Mouse (Mus musculus): ENCODE measurements around the gene Gstt4.

DNA sequence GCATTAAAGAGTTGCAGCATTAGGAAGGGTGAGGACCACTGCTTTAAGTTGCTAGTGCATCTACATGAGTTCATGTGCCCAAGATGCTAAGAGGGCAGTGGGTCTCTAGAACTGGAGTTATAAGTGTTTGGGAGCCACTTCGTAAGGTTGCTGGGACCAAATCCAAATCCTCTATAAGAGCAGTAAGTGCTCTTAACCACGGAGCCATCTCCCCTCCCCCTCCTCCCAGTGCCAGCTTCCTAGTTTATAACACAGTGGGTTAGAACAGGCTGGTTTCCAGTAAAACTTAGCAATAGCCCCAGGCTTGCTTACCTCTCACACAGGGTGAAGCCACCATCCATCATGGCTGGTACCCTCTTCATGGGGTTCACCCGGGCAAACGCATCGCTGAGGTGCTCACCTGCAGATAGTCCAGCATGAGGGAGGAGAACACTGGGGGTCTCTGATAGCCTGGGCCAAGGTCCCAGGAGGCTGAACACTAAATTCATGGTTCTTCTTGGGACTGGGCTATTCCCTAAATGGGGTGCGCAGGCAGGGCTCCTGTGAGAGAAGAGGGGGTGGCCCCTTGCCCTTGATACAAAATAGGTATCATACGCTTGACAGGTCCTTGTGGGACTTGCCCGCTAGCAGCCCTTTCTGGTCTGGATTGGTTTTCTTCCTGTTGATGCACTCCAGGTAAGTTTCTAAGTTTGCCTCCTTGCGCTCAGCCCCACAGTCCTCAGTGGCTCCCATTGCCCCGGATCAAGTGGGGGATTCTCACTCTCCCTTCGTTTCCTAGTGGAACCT is 25.4 kb downstream of the Gstt4 start:
- TF ChIP-seq CTCF (IDR thresholded peaks at IDR 0.05; ENCODE audit: borderline replicate concordance, insufficient read depth, low read length) (no peak), POLR2A (IDR thresholded peaks at IDR 0.05; ENCODE audit: low read depth, low read length) (no peak)
